Mouse (Mus musculus): ENCODE results near the gene Icam2.
"Not testable (repeated sequence)": the region's sequence is repeated elsewhere in the genome, so short reads cannot be mapped to it uniquely, and the experiment has no call there.

The Icam2 gene

DNA sequence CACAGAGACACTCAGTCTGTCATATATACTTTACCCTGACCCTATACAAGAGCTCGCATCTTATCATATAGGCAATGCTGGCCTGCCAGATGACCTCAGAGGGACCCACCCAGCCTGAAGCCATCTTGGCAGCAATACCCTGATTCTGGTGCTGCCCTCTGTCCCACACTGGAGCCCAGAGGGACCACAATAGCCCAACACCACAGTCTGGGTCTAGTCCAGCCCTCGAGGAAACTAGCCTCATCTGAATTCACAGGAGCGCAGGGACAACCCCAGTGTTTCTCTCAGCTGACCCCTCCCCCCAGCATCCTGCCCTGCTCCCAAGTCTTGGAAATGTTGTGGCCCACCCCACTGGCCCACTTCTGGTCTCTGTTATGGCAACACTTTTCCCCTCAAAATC, 36.6 kb downstream of the Icam2 start:
- Histone ChIP-seq H3K27me3 (ENCODE audit: insufficient read depth, low read length) (peaks cover 23% of the 10 kb centered on the region), H3K4me3 (replicated peaks; ENCODE audit: low read length) (no peak overlapping the region), H3K36me3 (ENCODE audit: insufficient read depth, low read length) (no peaks in the 10 kb centered on the region), H3K9me3 (ENCODE audit: low read length) (no peaks in the 10 kb centered on the region), H3K4me1 (replicated peaks; ENCODE audit: low read depth, low read length) (peaks cover 11% of the 10 kb centered on the region)
- TF ChIP-seq NANOG (IDR thresholded peaks at IDR 0.05; ENCODE audit: borderline replicate concordance, low read length) (no peak), POU5F1 (IDR thresholded peaks at IDR 0.05; ENCODE audit: borderline replicate concordance, low read length) (no peak), CTCF (conservative IDR thresholded peaks at IDR 0.05; ENCODE audit: low read length) (no peak)

DNA sequence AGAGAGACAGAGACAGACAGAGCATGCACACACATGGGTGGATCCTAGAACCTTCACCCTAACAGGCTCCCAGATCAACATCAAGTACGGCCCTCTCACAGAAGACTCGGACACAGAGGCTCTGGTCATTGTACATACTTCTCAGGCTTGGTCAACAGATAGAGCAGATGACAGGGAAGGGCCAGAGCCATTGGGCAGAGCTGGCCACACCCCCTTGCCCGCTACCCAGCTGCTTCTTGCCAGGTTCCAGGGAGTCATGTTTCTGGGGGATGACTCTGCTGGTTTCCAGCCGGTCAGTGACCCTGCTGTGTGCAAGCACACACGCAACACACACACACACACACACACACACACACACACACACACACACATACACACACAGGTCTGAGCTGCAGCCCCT, 37.0 kb downstream of the Icam2 start:
- peaks cover 21% of the 10 kb centered on the region for H3K27me3 ChIP-seq (ENCODE audit: insufficient read depth, low read length)
- TF ChIP-seq CTCF (conservative IDR thresholded peaks at IDR 0.05; ENCODE audit: low read length) (no peak), POU5F1 (IDR thresholded peaks at IDR 0.05; ENCODE audit: borderline replicate concordance, low read length) (no peak)
- H3K4me1 ChIP-seq (replicated peaks; ENCODE audit: low read depth, low read length): peaks cover 11% of the 10 kb centered on the region
- H3K4me3 ChIP-seq (replicated peaks; ENCODE audit: low read length): no peak overlapping the region
- H3K36me3 ChIP-seq (ENCODE audit: insufficient read depth, low read length): no peaks in the 10 kb centered on the region
- no peaks in the 10 kb centered on the region for H3K9me3 ChIP-seq (ENCODE audit: low read length)

DNA sequence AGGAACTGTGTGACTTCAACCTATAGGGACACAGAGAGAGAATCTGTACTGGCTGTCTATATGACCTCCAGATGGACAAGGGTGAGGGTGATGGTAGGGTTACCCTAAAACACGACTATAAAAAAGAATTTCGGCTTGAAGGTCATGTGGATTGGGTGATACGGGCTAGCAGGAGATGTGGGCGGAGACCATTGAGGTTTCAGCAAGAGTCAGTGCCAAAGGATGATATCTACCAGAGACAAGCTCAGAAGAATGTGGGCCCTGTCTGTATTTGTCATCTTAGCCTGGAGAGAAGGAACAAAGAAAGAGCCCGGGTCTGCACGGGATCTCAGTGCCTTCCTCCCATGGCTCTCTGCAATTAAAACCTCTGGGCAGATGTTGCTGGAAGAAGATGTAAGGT, 38.1 kb downstream of the Icam2 start:
- H3K36me3 ChIP-seq (ENCODE audit: insufficient read depth, low read length): no peaks in the 10 kb centered on the region
- H3K9me3 ChIP-seq (ENCODE audit: low read length): no peaks in the 10 kb centered on the region
- H3K4me1 ChIP-seq (replicated peaks; ENCODE audit: low read depth, low read length): peaks cover 6% of the 10 kb centered on the region; the same call in 1 of the 2 replicates
- no peak for TF ChIP-seq NANOG (IDR thresholded peaks at IDR 0.05; ENCODE audit: borderline replicate concordance, low read length)
- no peak for TF ChIP-seq POU5F1 (IDR thresholded peaks at IDR 0.05; ENCODE audit: borderline replicate concordance, low read length)
- TF ChIP-seq CTCF (conservative IDR thresholded peaks at IDR 0.05; ENCODE audit: low read length): no peak
- H3K27me3 ChIP-seq (ENCODE audit: insufficient read depth, low read length): peaks cover 15% of the 10 kb centered on the region
- H3K4me3 ChIP-seq (replicated peaks; ENCODE audit: low read length): no peak overlapping the region

DNA sequence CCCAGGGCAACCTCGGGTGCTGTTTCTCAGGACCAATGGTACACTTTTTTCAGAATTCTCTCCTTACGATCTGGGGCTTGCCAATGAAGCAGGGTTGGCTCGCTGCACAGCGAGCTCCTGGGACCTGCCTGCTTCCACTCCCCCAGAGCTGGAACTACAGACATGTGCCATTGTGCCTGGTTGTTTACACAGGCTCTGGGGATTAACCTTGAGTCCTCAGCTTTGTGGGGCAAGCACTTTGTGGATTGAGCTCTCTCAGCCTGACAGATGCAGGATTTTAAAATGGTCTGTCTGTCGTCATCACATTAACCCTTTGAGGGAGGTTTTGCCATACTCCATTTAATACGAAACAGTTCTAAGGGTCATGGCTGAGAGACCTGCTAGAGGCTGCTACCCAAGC, 43.0 kb downstream of the Icam2 start:
- Histone ChIP-seq H3K36me3 (ENCODE audit: insufficient read depth, low read length) (no peaks in the 10 kb centered on the region), H3K9me3 (ENCODE audit: low read length) (no peaks in the 10 kb centered on the region), H3K27me3 (ENCODE audit: insufficient read depth, low read length) (peaks cover 23% of the 10 kb centered on the region), H3K4me1 (replicated peaks; ENCODE audit: low read depth, low read length) (peaks cover 6% of the 10 kb centered on the region; the same call in 1 of the 2 replicates), H3K4me3 (replicated peaks; ENCODE audit: low read length) (no peak overlapping the region)
- TF ChIP-seq POU5F1 (IDR thresholded peaks at IDR 0.05; ENCODE audit: borderline replicate concordance, low read length) (no peak), CTCF (conservative IDR thresholded peaks at IDR 0.05; ENCODE audit: low read length) (no peak), NANOG (IDR thresholded peaks at IDR 0.05; ENCODE audit: borderline replicate concordance, low read length) (no peak)

DNA sequence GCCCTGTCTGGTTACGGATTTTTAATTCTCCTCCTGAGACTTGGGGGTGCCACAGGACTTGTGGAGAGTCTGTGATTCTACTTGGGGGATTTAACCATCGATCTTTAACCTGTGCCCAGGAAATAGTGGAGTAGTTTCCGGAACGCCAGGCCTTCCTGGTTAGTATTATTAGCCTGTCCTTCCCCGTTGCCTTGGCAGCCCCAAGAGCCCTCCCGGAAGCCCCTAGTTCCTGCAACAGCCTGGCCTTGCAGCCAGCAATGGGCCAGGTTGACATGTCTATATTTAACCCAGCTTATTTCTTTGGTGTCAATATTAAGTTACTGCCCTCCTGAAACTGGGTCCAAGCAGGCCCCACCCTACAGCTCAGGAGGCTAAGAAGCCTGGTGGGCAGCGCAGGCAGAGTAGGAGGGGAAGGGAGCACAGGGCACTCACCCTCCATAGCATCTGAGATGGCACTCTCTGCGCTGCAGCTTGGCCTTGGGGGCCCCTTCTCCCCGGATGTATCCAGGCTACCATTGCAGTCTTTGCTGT, 46.8 kb downstream of the Icam2 start:
- Histone ChIP-seq H3K9me3 (ENCODE audit: low read length) (no peaks in the 10 kb centered on the region), H3K4me3 (replicated peaks; ENCODE audit: low read length) (no peak overlapping the region), H3K36me3 (ENCODE audit: insufficient read depth, low read length) (no peaks in the 10 kb centered on the region), H3K27me3 (ENCODE audit: insufficient read depth, low read length) (peaks cover 13% of the 10 kb centered on the region; the same call in 1 of the 2 replicates), H3K4me1 (replicated peaks; ENCODE audit: low read depth, low read length) (peaks cover 5% of the 10 kb centered on the region)
- TF ChIP-seq POU5F1 (IDR thresholded peaks at IDR 0.05; ENCODE audit: borderline replicate concordance, low read length): no peak
- no peak for TF ChIP-seq CTCF (conservative IDR thresholded peaks at IDR 0.05; ENCODE audit: low read length)
- no peak for TF ChIP-seq NANOG (IDR thresholded peaks at IDR 0.05; ENCODE audit: borderline replicate concordance, low read length)

DNA sequence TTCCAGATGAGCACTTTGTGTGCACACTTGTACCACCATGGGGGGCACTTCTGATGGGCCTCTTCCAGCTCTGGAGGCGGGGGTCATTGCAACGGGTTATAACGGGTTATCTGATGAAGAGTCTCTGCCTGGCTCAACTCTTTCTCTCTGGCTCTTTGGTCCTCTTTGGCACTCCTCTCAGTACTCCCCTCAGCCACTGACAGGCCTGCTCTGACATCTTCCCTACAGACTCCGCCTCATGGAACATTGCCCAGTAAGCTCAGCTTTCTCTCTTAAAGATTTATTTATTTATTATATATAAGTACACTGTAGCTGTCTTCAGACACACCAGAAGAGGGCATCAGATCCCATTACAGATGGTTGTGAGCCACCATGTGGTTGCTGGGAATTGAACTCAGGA, 48.6 kb downstream of the Icam2 start:
- not testable (repeated sequence) for H3K36me3 ChIP-seq (ENCODE audit: insufficient read depth, low read length); H3K4me3 ChIP-seq (replicated peaks; ENCODE audit: low read length); H3K9me3 ChIP-seq (ENCODE audit: low read length); H3K27me3 ChIP-seq (ENCODE audit: insufficient read depth, low read length); H3K4me1 ChIP-seq (replicated peaks; ENCODE audit: low read depth, low read length)

DNA sequence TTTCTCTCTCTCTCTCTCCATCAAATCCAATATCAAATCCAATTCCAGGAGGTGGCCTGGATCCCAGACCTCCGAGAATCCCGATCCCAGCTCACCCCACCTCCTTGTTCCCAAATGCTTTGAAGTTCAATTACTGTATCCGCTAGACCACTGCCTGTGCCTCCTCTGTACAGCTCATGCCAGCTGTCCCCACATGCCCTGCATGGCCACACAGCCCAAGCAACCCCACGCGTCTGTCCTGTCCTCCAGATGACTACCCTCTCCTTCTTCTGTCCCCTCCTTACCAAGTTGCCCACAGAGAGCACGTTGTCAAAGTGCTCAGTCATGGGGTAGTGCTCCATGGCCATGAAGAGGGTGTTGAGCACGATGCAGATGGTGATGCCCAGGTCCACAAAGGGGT, 49.0 kb downstream of the Icam2 start:
- Histone ChIP-seq H3K4me3 (replicated peaks; ENCODE audit: low read length) (no peak overlapping the region), H3K27me3 (ENCODE audit: insufficient read depth, low read length) (peaks cover 8% of the 10 kb centered on the region; the same call in 1 of the 2 replicates), H3K36me3 (ENCODE audit: insufficient read depth, low read length) (no peaks in the 10 kb centered on the region), H3K9me3 (ENCODE audit: low read length) (no peaks in the 10 kb centered on the region), H3K4me1 (replicated peaks; ENCODE audit: low read depth, low read length) (peaks cover 5% of the 10 kb centered on the region)
- TF ChIP-seq NANOG (IDR thresholded peaks at IDR 0.05; ENCODE audit: borderline replicate concordance, low read length) (no peak), CTCF (conservative IDR thresholded peaks at IDR 0.05; ENCODE audit: low read length) (no peak), POU5F1 (IDR thresholded peaks at IDR 0.05; ENCODE audit: borderline replicate concordance, low read length) (no peak)

DNA sequence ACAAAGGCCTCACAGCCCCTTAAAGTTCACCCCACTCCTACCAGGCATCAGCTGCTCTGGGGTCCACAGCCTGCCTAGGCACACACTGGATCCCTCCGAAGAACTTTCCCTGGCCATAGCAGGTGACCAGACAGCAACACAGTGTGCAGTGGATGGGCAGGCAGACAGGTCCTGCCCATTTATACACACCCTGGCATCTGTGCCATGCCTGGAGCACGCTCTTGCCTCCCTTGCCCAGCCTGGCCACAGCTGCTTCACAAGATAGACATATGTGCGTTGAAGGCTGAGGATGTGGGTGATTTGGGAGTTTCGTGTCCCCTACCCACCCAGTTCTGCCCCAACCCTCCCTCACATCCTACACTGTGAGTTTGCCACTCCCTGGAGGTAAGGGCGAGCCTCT, 49.8 kb downstream of the Icam2 start:
- no peak overlapping the region for H3K4me3 ChIP-seq (replicated peaks; ENCODE audit: low read length)
- H3K9me3 ChIP-seq (ENCODE audit: low read length): no peaks in the 10 kb centered on the region
- peaks cover 9% of the 10 kb centered on the region; the same call in 1 of the 2 replicates for H3K27me3 ChIP-seq (ENCODE audit: insufficient read depth, low read length)
- H3K36me3 ChIP-seq (ENCODE audit: insufficient read depth, low read length): no peaks in the 10 kb centered on the region
- TF ChIP-seq CTCF (conservative IDR thresholded peaks at IDR 0.05; ENCODE audit: low read length): no peak
- TF ChIP-seq POU5F1 (IDR thresholded peaks at IDR 0.05; ENCODE audit: borderline replicate concordance, low read length): no peak
- TF ChIP-seq NANOG (IDR thresholded peaks at IDR 0.05; ENCODE audit: borderline replicate concordance, low read length): no peak
- peaks cover 5% of the 10 kb centered on the region for H3K4me1 ChIP-seq (replicated peaks; ENCODE audit: low read depth, low read length)

DNA sequence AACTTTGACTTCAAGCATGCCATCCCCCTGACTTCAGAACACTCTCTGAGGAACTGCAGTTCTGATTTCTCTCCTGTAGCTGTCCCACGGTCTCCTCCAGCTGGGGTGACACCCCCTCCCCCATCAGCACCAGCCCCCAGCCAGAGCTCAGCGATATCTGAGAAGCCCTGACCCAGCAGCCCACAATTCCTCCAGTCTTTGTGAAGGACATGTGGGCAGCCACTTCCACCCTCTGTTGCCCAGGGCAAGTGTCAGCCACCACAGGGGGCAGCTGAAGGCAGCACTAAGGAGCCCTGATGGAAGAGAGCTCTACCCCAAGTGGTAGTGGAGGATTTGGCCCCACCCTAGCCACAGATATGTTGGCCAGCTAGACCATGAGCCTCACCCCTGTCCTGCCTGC, 53.8 kb downstream of the Icam2 start:
- Histone ChIP-seq H3K36me3 (ENCODE audit: insufficient read depth, low read length) (no peaks in the 10 kb centered on the region), H3K27me3 (ENCODE audit: insufficient read depth, low read length) (peaks cover 8% of the 10 kb centered on the region), H3K9me3 (ENCODE audit: low read length) (no peaks in the 10 kb centered on the region), H3K4me1 (replicated peaks; ENCODE audit: low read depth, low read length) (peaks cover 5% of the 10 kb centered on the region), H3K4me3 (replicated peaks; ENCODE audit: low read length) (no peak overlapping the region)
- TF ChIP-seq NANOG (IDR thresholded peaks at IDR 0.05; ENCODE audit: borderline replicate concordance, low read length): no peak
- TF ChIP-seq CTCF (conservative IDR thresholded peaks at IDR 0.05; ENCODE audit: low read length): no peak
- TF ChIP-seq POU5F1 (IDR thresholded peaks at IDR 0.05; ENCODE audit: borderline replicate concordance, low read length): no peak
